Mouse (Mus musculus): ENCODE results near the gene Fdps.

DNA sequence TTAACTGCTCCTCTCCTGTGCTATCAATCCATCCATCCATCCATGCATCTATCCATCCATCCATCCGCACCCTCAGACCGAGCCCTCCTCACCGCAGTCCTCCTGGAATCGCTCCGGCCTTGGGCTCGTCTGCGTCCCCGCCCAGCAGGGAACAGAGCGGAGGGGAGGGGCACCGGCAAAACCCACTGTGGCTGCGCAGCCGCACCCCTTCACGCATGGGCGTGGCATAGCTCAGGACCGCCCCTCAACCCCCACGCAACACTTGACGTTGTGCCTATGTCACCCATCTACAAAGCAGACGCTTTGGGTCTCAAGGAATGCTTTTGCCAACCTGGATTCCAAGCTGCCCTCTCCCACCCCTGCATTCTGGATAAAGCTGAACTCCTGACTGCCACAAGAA lies 8.6 kb downstream of the Fdps start, which contains the start of gene Rusc1:
- peak; percentile 97 for TF ChIP-seq POLR2A (IDR thresholded peaks at IDR 0.05; ENCODE audit: extremely low read depth, insufficient read depth, low read length)
- no peak for TF ChIP-seq CTCF (IDR thresholded peaks at IDR 0.05; ENCODE audit: extremely low read depth, insufficient read depth, low read length)
